Mouse (Mus musculus) kidney, adult 2 months (tissue): ENCODE data around the gene Pde6g.

ENCODE experiments used
- CTCF ChIP-seq: fragments of 200-500 bp; conservative IDR thresholded peaks from 2 replicates; pipeline ENCODE4 v1.5.1; 2011; ENCODE audit warnings: low read depth, mild to moderate bottlenecking, control low read depth, low read length, moderate library complexity, mixed read lengths; ENCODE audit not compliant: insufficient read depth, insufficient read length
- POLR2A ChIP-seq: fragments of 200-500 bp; IDR thresholded peaks from one replicate; pipeline ENCODE4 v1.6.1; 2011; ENCODE audit warnings: low read depth, low read length, control low read depth

- no peak for TF ChIP-seq POLR2A
- no peak for TF ChIP-seq CTCF
Measured at GRCm38 (mm10) chr11:120498891-120499290, 45.6 kb upstream of the Pde6g start.
